Mouse (Mus musculus) small intestine, adult 2 months (tissue): ENCODE measurements around the gene Reg2.

Source experiments
- CTCF ChIP-seq: fragments of 200-500 bp; IDR thresholded peaks from 2 replicates; pipeline ENCODE4 v1.5.1; 2012; ENCODE audit warnings: low read depth, mild to moderate bottlenecking, control low read depth, inconsistent platforms, low read length, moderate library complexity, mixed read lengths; ENCODE audit not compliant: insufficient replicate concordance, insufficient read length; ENCODE audit errors: extremely low read depth
- POLR2A ChIP-seq: fragments of 200-500 bp; IDR thresholded peaks from 2 replicates; pipeline ENCODE4 v1.6.1; 2012; ENCODE audit warnings: low read depth, mild to moderate bottlenecking, control low read depth, inconsistent platforms, low read length, moderate library complexity

DNA sequence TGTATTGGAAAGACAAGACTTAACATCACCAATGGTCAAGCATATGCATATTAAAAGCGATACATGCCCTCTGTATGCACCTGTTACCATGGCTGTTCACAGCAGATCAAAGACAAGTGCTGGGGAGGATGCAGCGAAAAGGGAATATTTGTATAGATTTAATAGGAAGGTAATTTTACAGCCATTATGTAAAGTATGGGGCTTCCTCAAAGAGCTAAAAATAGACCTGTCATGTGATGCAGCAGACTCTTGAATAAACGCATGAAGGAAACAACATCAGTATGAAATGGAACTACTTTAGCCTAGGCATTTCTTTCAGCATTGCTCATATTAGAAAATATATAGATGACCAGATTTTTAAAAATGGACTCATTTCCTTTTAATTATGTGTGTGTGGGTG, 9.8 kb upstream of the Reg2 start:
- no peak for TF ChIP-seq POLR2A
- no peak for TF ChIP-seq CTCF
